26 mouse cellular contexts compared by ENCODE assay signal in genomic region chr5:45075195-45075594, GRCm38 (mm10).
"Had no signal": no experiment of that assay in that cellular context is flagged by ENCODE, and none has a peak within 500 bp of the region (broad histone marks: within the 10 kb centered on the region; RNA-seq: fewer than 3 reads in every experiment).

No protein-coding gene starts in this region.

- H3K27me3 ChIP-seq: heart, embryonic 13.5 days; heart, embryonic 15.5 days; hindbrain, embryonic 12.5 days; intestine, embryonic 15.5 days; limb, embryonic 12.5 days; liver, embryonic 13.5 days; liver, embryonic 15.5 days had no signal

- H3K4me3 ChIP-seq: gastrocnemius, adult 2 months; heart, embryonic 13.5 days; heart, embryonic 15.5 days; hindbrain, embryonic 10.5 days; hindbrain, embryonic 12.5 days; intestine, embryonic 15.5 days; layer of hippocampus, adult 2 months; left cerebral cortex, adult 2 months; limb, embryonic 10.5 days; limb, embryonic 12.5 days; liver, embryonic 13.5 days; liver, embryonic 15.5 days had no signal

- DNase-seq: gastrocnemius, adult 2 months; gastrocnemius, postnatal 10 days; gastrocnemius, postnatal 25 days; heart, adult 11 months; heart, postnatal 14 days; heart, postnatal 36 days; kidney, adult 18-20 months; kidney, adult 8-10 months; kidney, postnatal 10 days; kidney, postnatal 25 days; kidney, postnatal 4 days; liver; liver, embryonic 13.5 days had no signal

- H3K36me3 ChIP-seq: heart, embryonic 13.5 days; heart, embryonic 15.5 days; hindbrain, embryonic 10.5 days; hindbrain, embryonic 12.5 days; intestine, embryonic 15.5 days; limb, embryonic 10.5 days; limb, embryonic 12.5 days; liver, embryonic 13.5 days; liver, embryonic 15.5 days had no signal

- ATAC-seq: hindbrain, embryonic 16.5 days; inflammation-experienced regulatory T-cells, adult 6 months; intestine, embryonic 15.5 days; intestine, postnatal 0 days had no signal
